8 mouse cellular contexts compared by ENCODE assay signal in genomic region chrX:41912061-41912401, GRCm38 (mm10). TPM values are rescaled to one million over a fixed set of nuclear protein-coding genes. Genes with fewer than 3 reads are reported as not detected.
A peak's percentile ranks its signal among the peaks of the same experiment; 100 is the strongest.
DNase-seq lines count a peak whose midpoint lies in the region; ATAC-seq and TF ChIP-seq lines count a peak whose summit lies in the region.

No protein-coding gene starts in this region.

- H3K27me3 ChIP-seq in kidney, adult 2 months (replicated peaks; ENCODE audit: control insufficient read depth, insufficient read depth, low read length), result no peaks in the 10 kb centered on the region
- no peaks in the 10 kb centered on the region for H3K27me3 ChIP-seq in hindbrain, embryonic 10.5 days (ENCODE audit: insufficient read depth, poor library complexity, severe bottlenecking)
- H3K27me3 ChIP-seq in midbrain, embryonic 10.5 days (ENCODE audit: low read depth, poor library complexity, severe bottlenecking), result no peaks in the 10 kb centered on the region

- peak overlapping the region; percentile 74 for H3K27ac ChIP-seq in kidney, adult 2 months (ENCODE audit: insufficient read depth, low read depth, low read length)
- H3K27ac ChIP-seq in bone marrow, adult 2 months (ENCODE audit: control insufficient read depth, insufficient read depth, low read depth, low read length, poor library complexity), result peak overlapping the region; percentile 29; the same call in 1 of the 2 replicates
- H3K27ac ChIP-seq in hindbrain, embryonic 10.5 days, result peak overlapping the region; percentile 93
- H3K27ac ChIP-seq in midbrain, embryonic 10.5 days (replicated peaks), result peak overlapping the region; percentile 95

- no peak for DNase-seq in kidney, adult 2 months
- no peak for DNase-seq in kidney, adult 9 months
- DNase-seq in hindbrain, embryonic 10.5 days (ENCODE audit: low spot score), result no peak
- no peak for DNase-seq in midbrain, embryonic 10.5 days (ENCODE audit: low spot score)
- no peak for DNase-seq in layer of hippocampus, adult 9-11 months
- no peak for DNase-seq in left cerebral cortex, adult 8-10 months (ENCODE audit: low spot score in 2 of 2)

- no peaks in the 10 kb centered on the region for H3K36me3 ChIP-seq in kidney, adult 2 months (ENCODE audit: control insufficient read depth, insufficient read depth, low read length)
- no peaks in the 10 kb centered on the region for H3K36me3 ChIP-seq in hindbrain, embryonic 10.5 days
- H3K36me3 ChIP-seq in midbrain, embryonic 10.5 days, result no peaks in the 10 kb centered on the region

- peak overlapping the region; percentile 60 for H3K4me3 ChIP-seq in kidney, adult 2 months (ENCODE audit: insufficient read depth, low read depth, low read length)
- H3K4me3 ChIP-seq in bone marrow, adult 2 months (replicated peaks; ENCODE audit: control insufficient read depth, low read depth, low read length), result no peak overlapping the region
- H3K4me3 ChIP-seq in hindbrain, embryonic 10.5 days, result peak overlapping the region; percentile 67
- peak overlapping the region; percentile 68 for H3K4me3 ChIP-seq in midbrain, embryonic 10.5 days

- H3K9me3 ChIP-seq in hindbrain, embryonic 10.5 days, result peaks cover 4% of the 10 kb centered on the region; the same call in 1 of the 2 replicates
- H3K9me3 ChIP-seq in midbrain, embryonic 10.5 days (replicated peaks), result 0 out of 2 replicates have a peak, but pooled peaks cover 4% of the 10 kb centered on the region

- no peak for TF ChIP-seq POLR2A in kidney, adult 2 months (IDR thresholded peaks at IDR 0.05; ENCODE audit: low read depth, low read length)
- no peak for TF ChIP-seq POLR2A in bone marrow, adult 2 months (IDR thresholded peaks at IDR 0.05; ENCODE audit: borderline replicate concordance, control insufficient read depth, low read depth, low read length)

- H3K4me1 ChIP-seq in kidney, adult 2 months (ENCODE audit: control insufficient read depth, insufficient read depth, low read length), result 0 out of 2 replicates have a peak, but pooled peaks cover 2% of the 10 kb centered on the region
- no peaks in the 10 kb centered on the region for H3K4me1 ChIP-seq in bone marrow, adult 2 months (ENCODE audit: control insufficient read depth, insufficient read depth, low read length)
- peaks cover 7% of the 10 kb centered on the region; the same call in 1 of the 2 replicates for H3K4me1 ChIP-seq in hindbrain, embryonic 10.5 days (replicated peaks)
- H3K4me1 ChIP-seq in midbrain, embryonic 10.5 days, result peaks cover 9% of the 10 kb centered on the region

- 26% methylated on average over 10 of the region's 10 CpGs for WGBS in kidney, adult 2 months
- WGBS in bone marrow, adult 2 months, result 33% methylated on average over 10 of the region's 10 CpGs
- 43% methylated on average over 10 of the region's 10 CpGs for WGBS in hindbrain, embryonic 10.5 days
- WGBS in midbrain, embryonic 10.5 days, result 47% methylated on average over 10 of the region's 10 CpGs

- TF ChIP-seq CTCF in kidney, adult 2 months (conservative IDR thresholded peaks at IDR 0.05; ENCODE audit: insufficient read depth, insufficient read length, low read depth, low read length), result no peak
- TF ChIP-seq CTCF in bone marrow, adult 2 months (IDR thresholded peaks at IDR 0.05; ENCODE audit: control insufficient read depth, insufficient read depth, low read length), result no peak

- no peak for ATAC-seq in CD4-positive, CD25-positive, alpha-beta regulatory T cell, adult 4 months

RNA-seq across cellular contexts. Expression of gene Thoc2, which starts 8.4 kb away (rescaled TPM):
- polyA plus RNA-seq in kidney, adult 2 months (2012; rRNA removed), result 4.5 and 6.5 TPM in 2 replicates
- 39.3 and 55.4 TPM in 2 replicates for polyA plus RNA-seq in bone marrow, adult 2 months (2011; ENCODE audit: insufficient read depth, insufficient read length, low replicate concordance, missing spikeins)
- polyA plus RNA-seq in hindbrain, embryonic 10.5 days (2016; fragmentation: Nextera tagmentation; extraction: Ambion mirVana), result 65.3 and 78.3 TPM in 2 replicates
- 79.9 and 88.5 TPM in 2 replicates for polyA plus RNA-seq in midbrain, embryonic 10.5 days (2016; fragmentation: Nextera tagmentation; extraction: Ambion mirVana)
- polyA plus RNA-seq in CD4-positive, CD25-positive, alpha-beta regulatory T cell, adult 4 months (2017; shearing (Covaris generic)), result 100 to 1,000 TPM; 148 to 180 TPM
- total RNA-seq in left cerebral cortex, adult 8-10 months (2022), result 10 to 100 TPM; 41.3 to 52.8 (median 45.5) TPM

Comparison
In these comparisons a context has a peak if more than half of its experiments do, and no peak if none do; other contexts are left out.
1. H3K27ac ChIP-seq: peak in every context shown above with its lines; median percentile 95 in midbrain, embryonic 10.5 days; 93 in hindbrain, embryonic 10.5 days; 74 in kidney, adult 2 months; 29 in bone marrow, adult 2 months.